ENCODE assay signal across 21 mouse cellular contexts in genomic region chr7:134787110-134787509, GRCm38 (mm10).
DNase-seq lines count a peak whose midpoint lies in the region; ATAC-seq and TF ChIP-seq lines count a peak whose summit lies in the region.
"Had no signal": no experiment of that assay in that cellular context is flagged by ENCODE, and none has a peak within 500 bp of the region (broad histone marks: within the 10 kb centered on the region; RNA-seq: fewer than 3 reads in every experiment).

No protein-coding gene starts in this region.

- H3K27ac ChIP-seq in heart, embryonic 10.5 days: no peak overlapping the region
- no peak overlapping the region for H3K27ac ChIP-seq in liver, adult 2 months (replicated peaks; ENCODE audit: insufficient read depth, low read depth, low read length)
- no peak overlapping the region for H3K27ac ChIP-seq in liver, embryonic 11.5 days (ENCODE audit: low read depth, low read length)
- H3K27ac ChIP-seq in liver, postnatal 0 days (ENCODE audit: low read depth): no peak overlapping the region
- H3K27ac ChIP-seq in liver, embryonic 12.5 days: no peak overlapping the region

- peak; percentile 64 for DNase-seq in heart, adult 11 months
- DNase-seq in heart, embryonic 10.5 days (ENCODE audit: low spot score): no peak
- peak; percentile 17 for DNase-seq in liver, adult 2 months (ENCODE audit: extremely low read depth, low read depth, low spot score)
- no peak for DNase-seq in liver, embryonic 11.5 days (ENCODE audit: low spot score)
- DNase-seq in liver, postnatal 0 days: no peak
- DNase-seq: adrenal gland, adult 2 months; adrenal gland, adult 8-10 months; adrenal gland, postnatal 10 days; adrenal gland, postnatal 14 days; adrenal gland, postnatal 25 days; adrenal gland, postnatal 36 days; B cell, adult 2 months; cerebellum, adult 11 months; cerebellum, adult 11-12 months; cerebellum, adult 18-20 months had no signal

- peaks cover 47% of the 10 kb centered on the region for H3K36me3 ChIP-seq in heart, embryonic 10.5 days
- H3K36me3 ChIP-seq in liver, adult 2 months (ENCODE audit: control insufficient read depth, insufficient read depth, low read length): peaks cover 37% of the 10 kb centered on the region
- H3K36me3 ChIP-seq in liver, embryonic 11.5 days (ENCODE audit: control insufficient read depth, insufficient read depth, low read length): peaks cover 6% of the 10 kb centered on the region; the same call in 1 of the 2 replicates
- H3K36me3 ChIP-seq in liver, postnatal 0 days (replicated peaks; ENCODE audit: insufficient read depth, low read length): peaks cover 18% of the 10 kb centered on the region
- peaks cover 2% of the 10 kb centered on the region; the same call in 1 of the 2 replicates for H3K36me3 ChIP-seq in liver, embryonic 12.5 days
- H3K36me3 ChIP-seq: G1E had no signal

- H3K79me2 ChIP-seq in liver, adult 2 months (ENCODE audit: control insufficient read depth, insufficient read depth, low read length): no peaks in the 10 kb centered on the region

- no peak overlapping the region for H3K4me2 ChIP-seq in liver, embryonic 11.5 days
- no peak overlapping the region for H3K4me2 ChIP-seq in liver, postnatal 0 days (ENCODE audit: low read depth, low read length)
- H3K4me2 ChIP-seq in liver, embryonic 12.5 days: no peak overlapping the region

- H3K4me3 ChIP-seq in heart, embryonic 10.5 days: no peak overlapping the region
- no peak overlapping the region for H3K4me3 ChIP-seq in liver, adult 2 months (ENCODE audit: insufficient read depth, low read depth, low read length)
- H3K4me3 ChIP-seq in liver, embryonic 11.5 days (ENCODE audit: low read depth, low read length): no peak overlapping the region
- no peak overlapping the region for H3K4me3 ChIP-seq in liver, postnatal 0 days (ENCODE audit: low read depth, low read length)
- H3K4me3 ChIP-seq in liver, embryonic 12.5 days: no peak overlapping the region

- TF ChIP-seq CTCF in liver, adult 2 months (IDR thresholded peaks at IDR 0.05; ENCODE audit: low read depth, low read length): no peak
- TF ChIP-seq CTCF in liver, postnatal 0 days (IDR thresholded peaks at IDR 0.05; ENCODE audit: low read depth): no peak

- TF ChIP-seq EP300 in liver, postnatal 0 days (IDR thresholded peaks at IDR 0.05; ENCODE audit: low read depth): no peak

- H3K4me1 ChIP-seq in heart, embryonic 10.5 days: no peaks in the 10 kb centered on the region
- no peaks in the 10 kb centered on the region for H3K4me1 ChIP-seq in liver, adult 2 months (ENCODE audit: control insufficient read depth, insufficient read depth, low read length)
- H3K4me1 ChIP-seq in liver, embryonic 11.5 days (replicated peaks; ENCODE audit: control insufficient read depth, insufficient read depth, low read length): no peaks in the 10 kb centered on the region
- no peaks in the 10 kb centered on the region for H3K4me1 ChIP-seq in liver, postnatal 0 days (ENCODE audit: insufficient read depth)
- H3K4me1 ChIP-seq in liver, embryonic 12.5 days: no peaks in the 10 kb centered on the region

- H3K27me3 ChIP-seq in heart, embryonic 10.5 days (ENCODE audit: insufficient read depth, poor library complexity, severe bottlenecking): no peaks in the 10 kb centered on the region
- no peaks in the 10 kb centered on the region for H3K27me3 ChIP-seq in liver, adult 2 months (ENCODE audit: control insufficient read depth, insufficient read depth, low read length)
- H3K27me3 ChIP-seq in liver, embryonic 11.5 days (replicated peaks; ENCODE audit: control insufficient read depth, insufficient read depth, low read length): no peaks in the 10 kb centered on the region
- no peaks in the 10 kb centered on the region for H3K27me3 ChIP-seq in liver, postnatal 0 days (ENCODE audit: insufficient read depth, low read length)
- no peaks in the 10 kb centered on the region for H3K27me3 ChIP-seq in liver, embryonic 12.5 days (replicated peaks)
- H3K27me3 ChIP-seq: CH12.LX, Patski had no signal

- H3K9me3 ChIP-seq in heart, embryonic 10.5 days: no peaks in the 10 kb centered on the region
- no peaks in the 10 kb centered on the region for H3K9me3 ChIP-seq in liver, embryonic 11.5 days (ENCODE audit: control insufficient read depth, low read length)
- H3K9me3 ChIP-seq in liver, postnatal 0 days (ENCODE audit: low read length): no peaks in the 10 kb centered on the region
- H3K9me3 ChIP-seq in liver, embryonic 12.5 days (replicated peaks): no peaks in the 10 kb centered on the region

- ATAC-seq in liver, embryonic 11.5 days (replicated peaks; ENCODE audit: low FRiP score): no peak
- peak; percentile 56; the same call in 1 of the 2 replicates for ATAC-seq in liver, postnatal 0 days
- no peak for ATAC-seq in liver, embryonic 12.5 days
- ATAC-seq: activated CD4-positive, CD25-positive, alpha-beta regulatory T cell, adult 4 months; CD4-positive, CD25-positive, alpha-beta regulatory T cell, adult 4 months; Patski had no signal

- TF ChIP-seq POLR2A in liver, adult 2 months (IDR thresholded peaks at IDR 0.05; ENCODE audit: extremely low read depth, insufficient read depth, low read length): no peak

- 82% methylated on average over 4 of the region's 4 CpGs for WGBS in heart, embryonic 10.5 days
- WGBS in liver, adult 2 months: 56% methylated on average over 4 of the region's 4 CpGs
- WGBS in liver, embryonic 11.5 days: 76% methylated on average over 4 of the region's 4 CpGs
- WGBS in liver, postnatal 0 days (ENCODE audit: insufficient replicate concordance): 61% methylated on average over 4 of the region's 4 CpGs
- WGBS in liver, embryonic 12.5 days (ENCODE audit: insufficient replicate concordance): 65% methylated on average over 4 of the region's 4 CpGs

- no peak overlapping the region for H3K9ac ChIP-seq in liver, adult 2 months (ENCODE audit: low read depth, low read length)
- H3K9ac ChIP-seq in liver, embryonic 11.5 days (ENCODE audit: low read depth, low read length): no peak overlapping the region
- no peak overlapping the region for H3K9ac ChIP-seq in liver, postnatal 0 days (replicated peaks)
- H3K9ac ChIP-seq in liver, embryonic 12.5 days: no peak overlapping the region

Comparison
In these comparisons a context has a peak if more than half of its experiments do, and no peak if none do; other contexts are left out.
1. DNase-seq: peak in heart, adult 11 months (single experiment) and liver, adult 2 months (single experiment); none in heart, embryonic 10.5 days (single experiment), liver, embryonic 11.5 days (single experiment) and liver, postnatal 0 days (single experiment).